Mouse (Mus musculus): ENCODE results near the gene RPS10-NUDT3.
A peak's percentile ranks its signal among the peaks of the same experiment; 100 is the strongest.

- TF ChIP-seq HCFC1 (IDR thresholded peaks at IDR 0.05; ENCODE audit: borderline replicate concordance, insufficient read depth, low read length): no peak
- no peak for TF ChIP-seq MAFK (IDR thresholded peaks at IDR 0.05; ENCODE audit: insufficient read depth, low read depth, low read length)
- TF ChIP-seq ZC3H11A (IDR thresholded peaks at IDR 0.05; ENCODE audit: borderline replicate concordance, low read depth, low read length): peak; percentile 93; the same call in 1 of the 2 replicates
- TF ChIP-seq ZNF384 (IDR thresholded peaks at IDR 0.05; ENCODE audit: low read depth, low read length): no peak
Observed at GRCm38 (mm10) chr17:27534718-27535117, 100.3 kb downstream of the RPS10-NUDT3 start.
